Mouse (Mus musculus): ENCODE data around the gene Zbtb38.

Gene Zbtb38

GRCm38 (mm10) chr9:96752603-96753114 is at the start of gene Zbtb38:
Zbtb38 (minus strand) TSS chr9:96752831.
- DNase-seq (ENCODE audit: low spot score): peak; percentile 80

GRCm38 (mm10) chr9:96800131-96800825 is 47.6 kb upstream of the Zbtb38 start:
- DNase-seq (ENCODE audit: low spot score): no peak

GRCm38 (mm10) chr9:96797311-96797710 is 44.7 kb upstream of the Zbtb38 start:
- no peak for DNase-seq (ENCODE audit: low spot score)

GRCm38 (mm10) chr9:96795399-96795928 is 42.8 kb upstream of the Zbtb38 start:
- no peak for DNase-seq (ENCODE audit: low spot score)

- no peak for DNase-seq (ENCODE audit: low spot score)
Measured at GRCm38 (mm10) chr9:96794601-96795000, 42.0 kb upstream of the Zbtb38 start.

- no peak for DNase-seq (ENCODE audit: low spot score)
Measured at GRCm38 (mm10) chr9:96792543-96792942, 39.9 kb upstream of the Zbtb38 start.

GRCm38 (mm10) chr9:96790389-96791007 is 37.9 kb upstream of the Zbtb38 start:
- no peak for DNase-seq (ENCODE audit: low spot score)

GRCm38 (mm10) chr9:96789906-96790305 is 37.3 kb upstream of the Zbtb38 start:
- no peak for DNase-seq (ENCODE audit: low spot score)

GRCm38 (mm10) chr9:96787797-96788196 is 35.2 kb upstream of the Zbtb38 start:
- no peak for DNase-seq (ENCODE audit: low spot score)

GRCm38 (mm10) chr9:96785871-96786342 is 33.3 kb upstream of the Zbtb38 start:
- DNase-seq (ENCODE audit: low spot score): no peak

GRCm38 (mm10) chr9:96785187-96785586 is 32.6 kb upstream of the Zbtb38 start:
- no peak for DNase-seq (ENCODE audit: low spot score)

- DNase-seq (ENCODE audit: low spot score): no peak
Measured at GRCm38 (mm10) chr9:96783667-96784066, 31.0 kb upstream of the Zbtb38 start.

- no peak for DNase-seq (ENCODE audit: low spot score)
Measured at GRCm38 (mm10) chr9:96783258-96783657, 30.6 kb upstream of the Zbtb38 start.

GRCm38 (mm10) chr9:96782062-96782461 is 29.4 kb upstream of the Zbtb38 start:
- no peak for DNase-seq (ENCODE audit: low spot score)

- no peak for DNase-seq (ENCODE audit: low spot score)
Measured at GRCm38 (mm10) chr9:96773146-96773545, 20.5 kb upstream of the Zbtb38 start.

GRCm38 (mm10) chr9:96770443-96770842 is 17.8 kb upstream of the Zbtb38 start:
- no peak for DNase-seq (ENCODE audit: low spot score)

GRCm38 (mm10) chr9:96769651-96770050 is 17.0 kb upstream of the Zbtb38 start:
- DNase-seq (ENCODE audit: low spot score): no peak

- no peak for DNase-seq (ENCODE audit: low spot score)
Measured at GRCm38 (mm10) chr9:96767874-96768273, 15.2 kb upstream of the Zbtb38 start.

GRCm38 (mm10) chr9:96766078-96766477 is 13.4 kb upstream of the Zbtb38 start:
- DNase-seq (ENCODE audit: low spot score): no peak

GRCm38 (mm10) chr9:96765410-96765809 is 12.8 kb upstream of the Zbtb38 start:
- no peak for DNase-seq (ENCODE audit: low spot score)

GRCm38 (mm10) chr9:96763847-96764631 is 11.4 kb upstream of the Zbtb38 start:
- DNase-seq (ENCODE audit: low spot score): no peak

GRCm38 (mm10) chr9:96763025-96763424 is 10.4 kb upstream of the Zbtb38 start:
- DNase-seq (ENCODE audit: low spot score): no peak
